Mouse (Mus musculus) neural tube, embryonic 10.5 days (tissue): ENCODE measurements around the gene Plcxd3.
A peak's percentile ranks its signal among the peaks of the same experiment; 100 is the strongest.

Source experiments
- DNase-seq: peaks from one replicate; pipeline ENCODE4 v3.0.0-alpha.2; 2017; ENCODE audit warnings: low spot score; ENCODE audit errors: extremely low spot score

The Plcxd3 gene

DNA sequence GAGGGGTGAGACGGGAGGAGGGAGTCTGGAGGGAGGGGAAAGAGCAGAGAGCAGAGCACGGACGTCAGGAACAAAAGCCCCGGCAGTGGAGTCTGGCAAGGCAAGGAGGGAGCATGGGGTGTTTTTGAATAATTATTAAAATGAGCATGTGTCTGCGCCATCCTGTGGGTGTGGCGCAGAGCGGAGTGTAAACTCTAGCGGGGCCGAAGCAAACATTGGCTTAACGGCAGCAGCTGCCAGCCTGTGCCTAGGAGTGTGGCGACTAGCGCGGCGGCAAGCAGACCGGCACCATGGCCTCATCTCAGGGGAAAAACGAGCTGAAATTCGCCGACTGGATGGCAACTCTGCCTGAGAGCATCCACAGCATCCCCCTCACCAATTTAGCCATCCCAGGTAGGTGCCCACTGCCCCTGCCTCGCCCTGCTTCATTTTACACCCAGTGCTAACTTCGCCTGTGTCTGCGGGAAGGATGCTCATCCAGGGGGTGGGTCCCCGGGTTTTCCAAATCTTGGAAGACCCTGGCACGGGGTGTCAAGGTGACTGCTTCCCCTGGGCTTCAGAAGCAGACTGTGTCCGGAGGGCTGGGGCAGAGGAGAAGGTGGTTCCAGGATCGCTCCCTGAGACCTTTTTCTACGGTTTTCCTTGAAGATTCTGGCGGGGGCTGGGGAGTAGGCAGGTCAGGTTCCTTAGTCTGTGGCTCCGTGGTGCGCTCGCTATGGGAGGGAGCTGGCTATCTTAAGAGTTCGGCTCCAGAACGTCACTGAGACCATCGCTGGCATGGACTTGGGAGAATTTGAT, at the start of gene Plcxd3:
Gene Plcxd3, plus strand, starts transcription at position 69 of the 798 bp plus-strand sequence.
- DNase-seq: peak; percentile 59

DNA sequence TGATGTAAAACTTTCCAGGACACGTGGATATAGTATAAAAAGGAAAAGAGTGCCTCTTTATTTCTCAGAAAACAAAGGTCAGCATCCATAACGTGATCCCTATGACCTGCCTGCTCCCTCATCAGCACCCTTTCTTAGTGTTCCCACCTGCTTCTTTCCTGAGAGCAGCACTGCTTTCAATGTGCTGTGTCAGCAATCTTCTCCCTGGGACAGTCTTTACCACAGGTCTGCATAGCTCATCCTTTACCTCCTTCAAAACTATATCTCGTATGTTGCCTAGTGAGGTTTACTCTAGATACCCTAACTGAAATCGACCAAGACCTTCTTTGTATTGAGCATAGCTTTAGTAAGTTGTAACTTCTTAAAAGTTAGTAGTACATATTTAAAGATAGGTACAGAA, 43.4 kb upstream of the Plcxd3 start:
- no peak for DNase-seq

DNA sequence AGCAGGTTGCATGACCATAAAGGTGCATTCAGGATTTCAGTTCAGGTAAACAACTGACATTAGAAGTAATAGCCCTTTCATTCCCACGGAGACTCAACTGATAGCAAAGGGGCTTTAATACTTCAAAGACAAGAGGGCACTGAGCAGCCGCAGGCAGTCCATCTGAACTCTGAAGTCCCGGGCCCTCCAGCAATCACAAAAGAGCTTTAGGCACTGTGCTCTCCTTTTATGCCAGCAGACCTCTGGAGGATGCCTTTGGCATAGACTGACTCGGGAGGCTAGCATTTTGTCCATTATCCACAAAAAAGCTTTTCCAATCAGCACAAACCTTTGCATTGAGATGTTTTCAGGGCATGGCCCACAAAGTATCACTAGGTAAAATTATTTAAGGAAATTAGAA, 33.7 kb upstream of the Plcxd3 start:
- DNase-seq: no peak

DNA sequence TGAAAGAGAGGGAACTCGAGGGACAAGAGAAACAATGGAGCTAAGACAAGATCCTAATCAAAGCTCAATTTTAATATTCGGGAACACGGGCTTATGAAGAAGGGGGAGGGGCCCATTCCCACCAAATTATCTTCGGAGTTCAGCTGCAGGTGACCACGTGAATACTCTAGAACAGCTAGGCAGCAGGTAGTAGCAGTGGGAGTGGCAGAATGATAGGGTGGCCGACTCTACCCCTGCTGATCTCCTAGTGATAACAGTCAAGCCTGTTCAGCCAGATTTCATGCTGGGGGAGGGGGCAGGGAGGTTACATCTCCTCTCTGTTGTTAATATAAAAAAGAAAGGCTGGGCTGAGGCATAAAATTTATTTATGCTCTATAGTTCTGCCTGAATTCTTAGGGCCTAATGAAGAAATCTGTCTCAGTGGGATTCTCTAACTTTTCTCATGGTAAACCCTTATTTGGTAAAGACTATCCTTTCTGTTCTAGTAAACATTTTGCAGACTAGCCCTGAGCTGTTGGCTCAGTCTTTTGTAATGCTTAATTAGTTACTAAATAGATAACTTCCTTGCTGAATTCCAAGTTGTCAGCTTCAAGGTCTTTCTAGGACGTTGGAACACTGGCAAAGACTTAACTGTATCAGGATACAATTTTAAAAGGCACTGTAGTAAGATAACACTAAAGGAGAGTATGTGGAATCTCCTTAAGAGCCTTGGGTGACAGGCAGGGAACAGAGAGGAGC, 26.3 kb upstream of the Plcxd3 start:
- DNase-seq: no peak

DNA sequence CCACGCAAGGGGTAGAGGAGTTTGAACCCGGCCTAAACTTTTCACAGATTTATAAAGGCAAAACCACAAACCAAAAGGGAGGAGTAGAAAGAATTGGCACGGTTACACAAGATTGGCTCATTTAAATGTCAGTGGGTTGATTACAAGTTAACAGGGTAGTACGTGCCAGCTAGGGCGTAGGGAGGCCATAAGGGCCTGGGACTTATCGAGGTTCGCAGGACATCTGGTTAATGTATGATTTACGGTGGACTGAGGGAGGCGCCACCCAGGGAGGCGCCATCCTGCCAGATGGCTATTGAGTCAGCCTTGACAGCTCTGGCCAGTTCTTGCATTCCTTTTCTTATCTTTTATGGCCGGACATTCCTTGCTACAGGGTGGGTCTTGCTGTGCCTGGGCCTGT, 18.9 kb upstream of the Plcxd3 start:
- DNase-seq: no peak

DNA sequence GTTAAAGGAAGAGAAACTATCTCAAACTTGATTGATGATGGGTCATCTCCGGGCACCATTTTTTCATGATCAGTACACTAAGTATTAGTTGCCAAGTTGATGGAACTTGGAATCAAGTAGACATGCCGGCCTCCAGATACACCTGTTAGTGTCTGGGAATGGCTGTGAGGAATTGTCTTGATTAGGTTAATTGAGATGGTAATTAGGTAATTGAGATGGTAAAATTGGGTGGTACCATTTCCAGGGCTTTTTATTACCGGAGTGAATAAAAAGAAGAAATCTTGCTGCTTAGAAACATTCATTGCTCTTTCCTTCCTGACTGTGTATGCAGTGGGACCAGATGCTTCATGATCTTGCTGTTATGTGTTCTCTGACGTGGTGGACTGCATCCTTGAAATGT, 17.6 kb upstream of the Plcxd3 start:
- no peak for DNase-seq

DNA sequence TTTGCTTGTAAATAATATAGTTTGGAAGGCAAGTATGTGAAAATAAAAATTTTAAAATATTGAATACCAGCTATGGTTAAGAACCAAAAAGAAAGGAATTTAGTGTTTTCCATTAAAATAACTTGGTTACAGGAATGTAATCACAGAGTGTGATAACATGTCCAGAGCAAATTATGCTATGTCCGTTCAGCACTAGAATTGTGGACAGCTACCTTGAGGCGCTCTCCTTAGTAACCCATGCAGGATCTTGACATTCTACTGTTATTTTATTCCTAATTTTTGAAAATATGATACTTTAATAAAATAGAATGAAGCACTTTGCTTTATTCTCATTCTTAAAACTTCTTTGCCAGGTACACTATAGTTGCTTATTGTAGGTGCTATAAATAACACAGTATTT, 7.5 kb upstream of the Plcxd3 start:
- no peak for DNase-seq

DNA sequence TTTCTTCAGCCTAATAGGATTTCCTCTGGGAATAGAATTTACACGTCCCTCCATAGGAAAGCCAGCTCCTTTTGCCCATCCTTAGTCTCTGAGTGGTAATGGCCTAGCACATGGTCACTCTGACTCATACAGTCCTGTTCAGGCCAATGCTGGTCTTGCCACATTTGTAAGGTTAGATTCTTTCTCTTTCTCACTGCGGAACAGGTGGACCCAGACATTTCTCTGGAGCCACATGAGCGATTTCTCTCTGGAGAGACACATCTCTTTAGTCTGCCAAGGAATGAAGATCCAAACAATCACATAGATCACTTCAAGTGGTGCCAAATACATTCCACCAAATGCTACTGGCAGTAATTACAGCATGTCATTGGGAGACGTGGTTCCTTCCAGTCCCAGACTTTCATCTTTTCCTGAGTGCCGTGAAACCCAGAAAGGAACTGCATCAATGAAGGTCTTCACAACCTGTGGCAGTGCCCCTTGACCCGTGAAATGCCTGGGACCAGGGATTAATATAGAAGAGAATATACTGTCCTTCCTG, 769 bp upstream of the Plcxd3 start:
- no peak for DNase-seq

DNA sequence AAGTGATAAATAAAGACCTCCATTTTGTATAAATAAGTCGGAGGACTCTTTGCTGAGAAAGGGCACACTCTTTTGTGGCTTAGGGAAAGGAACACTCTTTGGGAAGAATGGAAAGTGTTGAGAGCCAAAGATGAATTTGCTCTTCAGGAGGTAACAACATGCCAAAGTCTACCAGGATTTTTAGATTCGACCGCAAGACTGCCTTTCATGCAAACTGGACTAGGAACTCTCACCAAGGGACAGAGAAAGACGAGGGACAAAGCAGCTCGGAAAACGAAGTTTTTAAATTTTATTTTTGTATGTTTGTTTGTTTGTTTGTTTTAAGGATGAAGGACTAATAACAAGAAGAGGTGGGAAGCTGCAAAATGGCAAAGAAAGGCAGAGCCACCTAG, 264 bp upstream of the Plcxd3 start:
- DNase-seq: no peak

DNA sequence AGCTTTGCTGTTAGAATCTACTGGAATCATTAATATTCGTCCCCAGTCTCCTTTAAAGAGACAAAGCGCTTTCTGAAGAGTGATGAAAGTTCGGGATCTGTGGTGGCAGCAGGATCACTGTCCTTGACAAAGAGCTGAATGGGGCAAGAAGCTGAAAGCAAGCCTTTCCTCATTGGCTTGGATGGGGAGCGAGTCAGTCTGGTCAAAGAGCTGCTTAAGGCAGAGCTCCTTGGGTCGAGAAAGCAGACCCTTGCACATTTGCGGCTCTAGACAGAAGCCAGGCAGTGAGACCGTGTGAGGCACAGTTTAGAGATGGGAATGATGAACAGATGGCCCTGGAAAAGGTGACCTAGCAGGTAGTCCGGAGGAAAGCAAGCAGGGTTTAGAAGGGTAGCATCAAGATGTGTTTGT, 935 bp downstream of the Plcxd3 start:
- peak; percentile 36 for DNase-seq

DNA sequence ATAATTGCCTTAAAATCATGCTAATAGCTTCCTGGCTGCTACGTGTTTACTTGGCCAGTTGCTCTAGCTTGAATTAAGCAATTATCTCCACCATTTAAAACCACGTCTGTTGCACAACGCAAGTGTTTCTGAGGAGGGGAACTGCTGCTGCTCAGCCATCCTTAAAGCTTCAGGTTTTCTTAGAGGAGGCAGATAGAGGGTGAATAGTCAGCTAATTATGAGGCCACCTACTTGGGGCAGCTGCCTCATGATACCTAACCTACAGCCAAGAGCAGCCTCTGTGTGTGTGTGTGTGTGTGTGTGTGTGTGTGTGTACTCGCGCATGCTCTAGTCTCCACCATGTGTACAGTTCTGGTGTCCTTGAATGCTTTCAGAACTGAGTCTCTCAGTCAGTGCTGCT, 3.5 kb downstream of the Plcxd3 start:
- no peak for DNase-seq

DNA sequence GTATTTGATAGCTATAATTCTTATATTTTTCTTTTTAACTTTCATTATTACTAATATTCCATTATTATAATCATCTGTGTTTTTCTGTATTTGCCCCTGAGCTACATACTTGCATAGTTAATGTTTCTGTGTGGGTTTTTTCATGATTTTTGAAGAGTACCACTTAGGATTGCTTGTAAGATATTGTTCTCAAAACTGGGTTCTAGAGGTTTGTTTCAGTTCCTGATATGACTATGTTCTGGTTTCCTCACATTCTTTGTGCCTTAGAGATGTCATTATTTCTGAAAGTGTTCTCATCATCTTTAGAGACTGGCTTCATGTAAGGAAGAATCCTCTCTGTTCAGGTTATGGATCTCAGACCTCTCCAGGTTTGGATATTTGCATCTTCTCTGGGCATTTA, 12.5 kb downstream of the Plcxd3 start:
- DNase-seq: no peak

DNA sequence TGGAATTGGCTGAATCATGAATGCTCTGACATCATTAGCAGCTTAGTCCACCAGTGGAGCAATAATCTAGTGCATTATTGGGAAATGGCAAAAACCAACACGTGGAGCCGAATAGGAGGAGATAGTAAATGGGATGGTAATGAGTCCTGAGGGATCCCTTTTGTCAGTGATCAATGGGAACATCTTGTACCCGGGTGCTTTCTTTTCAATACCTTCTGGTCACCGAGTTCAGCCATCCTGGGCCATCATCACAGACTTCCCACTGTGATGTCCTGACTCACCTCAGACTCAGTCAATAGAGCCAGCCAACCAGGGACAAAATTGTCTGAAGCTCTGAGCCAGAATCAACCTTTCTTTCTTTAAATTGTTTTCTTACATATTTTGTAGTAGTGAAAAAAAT, 24.8 kb downstream of the Plcxd3 start:
- no peak for DNase-seq

DNA sequence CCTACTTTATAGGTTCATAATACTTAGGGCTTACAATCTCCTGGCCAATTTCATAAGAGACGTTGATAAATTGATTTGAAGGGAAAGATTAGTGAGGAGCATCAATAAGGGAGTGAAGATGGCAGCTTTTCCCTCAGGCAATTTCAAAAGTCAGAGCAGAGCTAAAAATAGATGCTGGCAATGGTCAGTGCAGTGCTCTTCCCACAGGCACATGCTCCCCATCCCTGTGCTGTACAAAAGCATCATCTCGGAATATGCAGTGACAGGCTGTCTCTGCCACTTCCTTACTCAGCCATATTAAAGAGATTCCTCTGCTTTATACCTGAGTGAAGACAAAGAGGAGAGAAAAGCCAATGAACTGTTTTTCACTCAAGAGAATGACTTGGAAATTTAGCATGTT, 36.0 kb downstream of the Plcxd3 start:
- DNase-seq: no peak

DNA sequence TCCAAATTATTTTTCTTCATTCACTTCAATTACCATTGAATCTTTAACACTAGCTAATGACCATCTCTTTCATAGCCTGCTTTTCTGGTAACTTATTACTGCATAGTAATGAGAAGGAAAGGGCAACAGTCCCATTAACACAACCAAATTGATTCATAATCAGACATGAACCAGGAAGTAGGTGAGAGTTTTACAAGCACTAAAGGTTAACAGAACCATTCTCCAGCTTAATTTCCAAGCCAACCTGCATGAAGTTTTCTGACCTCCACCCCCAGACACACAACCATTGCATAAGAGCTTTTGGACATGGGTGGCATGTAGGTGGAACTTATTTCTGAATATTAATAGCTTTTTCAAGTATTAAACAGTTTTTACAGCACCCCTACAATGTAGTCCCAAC, 64.8 kb downstream of the Plcxd3 start:
- no peak for DNase-seq

DNA sequence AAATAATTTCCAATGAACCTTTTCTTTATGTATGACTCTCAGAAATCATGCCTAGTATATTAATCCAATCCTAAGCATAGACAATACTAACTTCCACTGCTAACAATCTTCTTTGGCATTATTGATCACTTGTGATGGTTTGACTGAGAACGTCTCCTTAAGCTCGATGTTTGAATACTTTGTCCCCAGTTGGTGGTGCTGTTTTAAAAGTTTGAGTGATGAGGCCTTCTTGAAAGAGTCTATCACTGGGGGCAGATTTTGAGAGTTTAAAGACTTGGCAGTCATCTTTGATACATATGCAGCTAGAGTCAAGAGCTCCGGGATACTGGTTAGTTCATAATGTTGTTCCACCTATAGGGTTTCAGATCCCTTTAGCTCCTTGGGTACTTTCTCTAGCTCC, 120.9 kb downstream of the Plcxd3 start:
- no peak for DNase-seq

DNA sequence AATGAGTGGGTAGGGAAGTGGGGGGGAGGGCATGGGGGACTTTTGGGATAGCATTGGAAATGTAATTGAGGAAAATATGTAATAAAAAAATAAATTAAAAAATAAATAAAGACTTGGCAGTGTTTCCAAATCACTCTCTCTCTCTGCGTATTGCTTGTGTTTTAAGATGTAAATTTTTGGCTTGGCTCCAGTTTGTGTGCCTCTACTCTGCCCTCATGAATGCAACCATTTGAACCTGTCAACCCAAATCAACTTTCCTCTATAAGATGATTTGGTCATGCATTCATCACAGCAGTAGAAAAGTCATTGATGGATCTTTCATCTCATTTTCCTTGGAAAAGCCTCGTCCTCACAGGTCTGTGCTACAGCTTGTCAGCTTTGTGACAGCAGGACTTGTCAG, 121.7 kb downstream of the Plcxd3 start:
- DNase-seq: no peak

DNA sequence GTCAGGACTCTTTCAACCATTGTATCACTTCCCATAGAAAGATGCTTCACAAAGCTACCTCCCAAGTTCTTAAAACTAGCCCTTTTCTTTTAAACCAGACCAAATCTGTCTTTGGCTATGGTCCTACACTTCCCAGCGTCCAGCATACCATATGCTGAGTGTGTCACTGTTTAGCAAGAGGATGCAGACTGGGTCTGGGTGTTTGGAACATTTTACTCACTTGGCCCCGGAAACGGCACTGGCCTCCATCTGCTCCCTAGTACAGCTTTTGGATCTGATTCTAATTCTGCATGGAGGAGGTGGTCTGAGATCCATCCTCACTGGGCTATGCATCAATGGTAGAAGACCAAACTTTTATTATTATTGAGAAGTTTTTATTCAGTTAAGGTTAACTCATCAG, 122.7 kb downstream of the Plcxd3 start:
- DNase-seq: no peak

DNA sequence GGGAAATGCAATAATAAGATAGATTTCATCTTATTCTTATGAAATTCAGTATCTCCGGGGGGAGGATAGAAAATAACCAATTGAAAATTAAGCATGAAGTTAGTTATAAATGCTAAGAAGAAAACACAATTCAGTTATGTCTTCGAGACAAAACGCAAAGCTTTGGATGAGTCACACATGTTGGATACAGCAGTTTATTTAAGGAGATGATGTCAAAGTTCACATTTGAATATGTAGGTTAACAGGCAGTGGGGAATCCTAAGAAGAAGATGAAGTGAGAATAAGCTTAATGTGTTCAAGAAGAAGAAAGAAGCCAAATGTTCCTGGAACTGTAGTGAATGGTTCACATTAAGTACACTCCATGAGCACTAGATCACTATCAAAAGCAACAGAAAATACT, 128.1 kb downstream of the Plcxd3 start:
- DNase-seq: no peak

DNA sequence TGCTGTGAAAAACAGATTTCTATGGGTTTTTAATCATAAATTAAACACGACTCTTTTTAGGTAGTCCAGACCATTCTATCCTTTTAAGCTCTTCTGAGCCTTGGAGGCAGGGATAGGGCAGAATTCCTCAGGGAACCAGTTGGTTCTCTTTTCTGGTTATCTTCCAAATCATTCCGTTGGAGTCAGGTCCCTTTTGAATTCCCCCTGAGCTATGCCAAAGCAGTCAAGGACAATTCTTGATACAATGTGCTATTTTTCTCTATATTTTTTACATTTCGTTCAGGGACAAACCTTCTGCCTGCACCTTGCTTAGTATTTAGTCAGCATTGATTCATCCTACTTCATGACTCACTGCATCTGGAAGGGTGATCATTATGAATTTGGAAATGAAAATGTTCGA, 128.5 kb downstream of the Plcxd3 start:
- no peak for DNase-seq

DNA sequence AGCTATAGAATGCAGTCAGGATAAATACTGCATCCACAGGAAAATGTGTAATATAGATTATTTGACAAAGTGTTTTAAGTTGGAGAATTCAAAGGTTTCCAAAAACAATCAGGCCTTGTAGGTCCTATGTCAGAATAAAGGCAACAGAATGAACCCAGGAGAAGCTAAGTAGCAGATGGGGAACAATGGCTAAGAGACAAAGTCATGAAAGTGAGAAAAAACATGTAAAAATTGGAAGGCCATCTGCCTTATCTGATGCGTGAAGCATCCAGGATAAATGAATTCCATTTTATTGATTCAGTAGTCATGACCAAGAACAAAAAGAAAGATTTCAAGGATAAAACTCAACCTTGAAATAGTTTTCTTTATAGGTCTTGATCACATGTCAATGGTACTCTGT, 139.4 kb downstream of the Plcxd3 start:
- DNase-seq: no peak

DNA sequence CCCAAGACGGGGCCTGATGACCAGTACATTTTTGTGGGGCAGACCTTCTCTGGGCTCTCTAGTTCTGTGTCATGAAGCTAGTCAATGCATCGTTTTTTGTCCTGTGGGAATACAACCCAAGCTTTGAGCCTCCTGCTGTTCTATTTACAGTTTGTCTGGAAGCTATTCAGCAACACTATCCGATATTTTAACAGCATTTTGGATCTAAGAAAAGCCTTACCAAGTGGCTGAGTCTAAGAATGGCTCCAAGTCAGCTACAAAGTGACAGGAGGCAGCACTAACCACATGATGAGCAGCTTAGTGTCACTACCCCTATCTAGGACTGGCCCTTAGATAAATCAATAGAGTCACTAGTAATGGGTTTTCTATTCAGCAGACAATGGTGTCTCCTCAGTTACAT, 149.3 kb downstream of the Plcxd3 start:
- no peak for DNase-seq

DNA sequence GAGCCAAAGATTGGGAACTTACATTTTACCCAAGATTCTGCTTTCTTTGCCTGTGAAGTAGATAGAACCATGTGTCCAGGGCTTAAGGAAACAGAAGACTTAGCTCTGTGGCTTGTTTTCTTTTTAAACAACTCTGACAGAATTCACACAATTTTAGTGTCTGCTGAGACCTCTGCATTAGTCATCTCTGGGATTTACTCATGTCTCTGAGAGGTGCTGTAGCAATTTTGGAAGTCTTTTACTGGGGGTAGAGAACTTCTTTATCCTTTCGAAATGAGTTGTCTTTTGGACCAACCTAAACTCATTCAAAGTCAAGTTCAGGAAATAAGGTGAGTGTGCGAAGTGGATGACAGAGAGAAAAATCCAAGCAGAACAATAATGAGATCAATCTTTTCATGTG, 158.4 kb downstream of the Plcxd3 start:
- no peak for DNase-seq
